Mouse (Mus musculus) myocyte (in vitro differentiated cells): Measurements from ENCODE around the gene Zfp52. TPM values are rescaled to one million over a fixed set of nuclear protein-coding genes. Genes with fewer than 3 reads are reported as not detected.

Source experiments
- H3K27me3 ChIP-seq: one replicate; pipeline ENCODE4 v1.6.1; 2011; ENCODE audit not compliant: control insufficient read depth, insufficient read depth, insufficient read length
- H3K36me3 ChIP-seq: one replicate; pipeline ENCODE4 v1.6.1; 2011; ENCODE audit not compliant: control insufficient read depth, insufficient read depth
- H3K4me2 ChIP-seq: one replicate; pipeline ENCODE4 v1.6.1; 2011; ENCODE audit warnings: low read depth, control low read depth
- H3K4me3 ChIP-seq: one replicate; pipeline ENCODE4 v1.5.1; 2011; ENCODE audit warnings: mild to moderate bottlenecking, control low read depth, moderate library complexity
- H3K79me2 ChIP-seq: one replicate; pipeline ENCODE4 v1.6.1; 2011; ENCODE audit not compliant: control insufficient read depth, insufficient read depth
- H3ac ChIP-seq: one replicate; pipeline ENCODE4 v1.6.1; 2011; ENCODE audit not compliant: control insufficient read depth, insufficient read length
- CEBPB ChIP-seq: IDR thresholded peaks from 2 replicates; pipeline ENCODE4 v1.6.1; 2011; ENCODE audit warnings: mild to moderate bottlenecking, moderate library complexity; ENCODE audit not compliant: poor library complexity, insufficient read depth, severe bottlenecking
- E2F4 ChIP-seq: IDR thresholded peaks from one replicate; pipeline ENCODE4 v1.6.1; 2011; ENCODE audit warnings: mild to moderate bottlenecking, control low read depth, moderate library complexity; ENCODE audit not compliant: insufficient read depth
- MAX ChIP-seq: IDR thresholded peaks from one replicate; pipeline ENCODE4 v1.6.1; 2011; ENCODE audit warnings: low read depth, mild to moderate bottlenecking, control low read depth
- MYOD1 ChIP-seq, 3 experiments: IDR thresholded peaks; one replicate each; pipeline ENCODE4 v1.6.1; 2011; ENCODE audit warnings: control low read depth in 2 of 3, low read depth in 2 of 3, mild to moderate bottlenecking in 2 of 3, moderate library complexity in 1 of 3; ENCODE audit not compliant: insufficient read length in 2 of 3, control insufficient read depth in 1 of 3
- MYOG ChIP-seq, 3 experiments: IDR thresholded peaks; one replicate each; pipeline ENCODE4 v1.6.1; 2011; ENCODE audit warnings: control low read depth in 2 of 3, low read depth in 2 of 3, mild to moderate bottlenecking in 2 of 3; ENCODE audit not compliant: insufficient read length in 2 of 3, control insufficient read depth in 1 of 3, insufficient read depth in 1 of 3
- POLR2A ChIP-seq: IDR thresholded peaks from one replicate; pipeline ENCODE4 v1.6.1; 2011; ENCODE audit warnings: low read depth, mild to moderate bottlenecking, control low read depth, moderate library complexity; ENCODE audit not compliant: insufficient read length
- POLR2AphosphoS2 ChIP-seq: IDR thresholded peaks from one replicate; pipeline ENCODE4 v1.6.1; 2011; ENCODE audit warnings: low read depth, control low read depth; ENCODE audit not compliant: insufficient read length
- REST ChIP-seq: IDR thresholded peaks from one replicate; pipeline ENCODE4 v1.6.1; 2011; ENCODE audit warnings: mild to moderate bottlenecking, control low read depth, moderate library complexity; ENCODE audit not compliant: insufficient read depth, insufficient read length
- SRF ChIP-seq: IDR thresholded peaks from one replicate; pipeline ENCODE4 v1.6.1; 2011; ENCODE audit warnings: low read depth; ENCODE audit not compliant: control insufficient read depth, insufficient read length
- TCF12 ChIP-seq: IDR thresholded peaks from one replicate; pipeline ENCODE4 v1.6.1; 2011; ENCODE audit warnings: mild to moderate bottlenecking, control low read depth; ENCODE audit not compliant: poor library complexity, insufficient read depth, severe bottlenecking
- TCF3 ChIP-seq: IDR thresholded peaks from one replicate; pipeline ENCODE4 v1.6.1; 2011; ENCODE audit warnings: low read depth, control low read depth; ENCODE audit not compliant: insufficient read length
- USF1 ChIP-seq: IDR thresholded peaks from one replicate; pipeline ENCODE4 v1.6.1; 2011; ENCODE audit warnings: low read depth, mild to moderate bottlenecking, control low read depth, moderate library complexity
- polyA plus RNA-seq: library from polyadenylated mRNA; unstranded; fragments of >200 nt; fragmentation: generic; extraction: Trizol; gene quantifications from one replicate; pipeline ENCODE4 v1.2.1, GENCODE M21; 2012; ENCODE audit warnings: missing spikeins

The Zfp52 gene
- polyA plus RNA-seq, 1 experiment, result 1.9 TPM

DNA sequence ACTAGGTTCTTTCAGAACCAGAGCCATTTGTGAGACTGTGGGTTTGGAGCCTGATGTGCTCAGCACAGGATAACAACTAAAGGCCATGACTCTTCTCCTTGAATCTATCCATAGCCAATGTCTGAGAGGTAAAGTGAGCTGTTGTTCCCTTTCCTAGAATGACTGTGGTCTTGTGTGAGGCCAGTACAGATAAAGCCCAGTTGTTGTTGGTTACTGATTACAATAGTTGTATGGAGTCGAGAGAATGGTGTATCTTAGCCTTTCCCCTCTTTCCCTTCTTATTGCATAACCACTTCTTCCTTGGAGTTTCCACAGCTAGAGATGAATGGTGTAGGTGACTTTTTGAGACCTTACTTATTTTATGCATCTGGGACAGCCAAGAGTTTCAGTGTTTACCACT lies 43.7 kb downstream of the Zfp52 start:
- H3ac ChIP-seq, result no peak overlapping the region
- no peaks in the 10 kb centered on the region for H3K79me2 ChIP-seq
- H3K4me3 ChIP-seq, result no peak overlapping the region
- no peaks in the 10 kb centered on the region for H3K27me3 ChIP-seq
- H3K36me3 ChIP-seq, result peaks cover 33% of the 10 kb centered on the region
- TF ChIP-seq REST (no peak), MAX (no peak), POLR2A (no peak), USF1 (no peak), MYOG (IDR thresholded peaks at IDR 0.05; ENCODE audit: control insufficient read depth in 1 of 3, insufficient read depth in 1 of 3, insufficient read length in 2 of 3, low read depth in 2 of 3) (no peak), CEBPB (no peak), TCF3 (no peak), SRF (no peak), MYOD1 (IDR thresholded peaks at IDR 0.05; ENCODE audit: control insufficient read depth in 1 of 3, insufficient read length in 2 of 3, low read depth in 2 of 3) (no peak), TCF12 (no peak), POLR2AphosphoS2 (no peak), E2F4 (no peak)
- no peak overlapping the region for H3K4me2 ChIP-seq

DNA sequence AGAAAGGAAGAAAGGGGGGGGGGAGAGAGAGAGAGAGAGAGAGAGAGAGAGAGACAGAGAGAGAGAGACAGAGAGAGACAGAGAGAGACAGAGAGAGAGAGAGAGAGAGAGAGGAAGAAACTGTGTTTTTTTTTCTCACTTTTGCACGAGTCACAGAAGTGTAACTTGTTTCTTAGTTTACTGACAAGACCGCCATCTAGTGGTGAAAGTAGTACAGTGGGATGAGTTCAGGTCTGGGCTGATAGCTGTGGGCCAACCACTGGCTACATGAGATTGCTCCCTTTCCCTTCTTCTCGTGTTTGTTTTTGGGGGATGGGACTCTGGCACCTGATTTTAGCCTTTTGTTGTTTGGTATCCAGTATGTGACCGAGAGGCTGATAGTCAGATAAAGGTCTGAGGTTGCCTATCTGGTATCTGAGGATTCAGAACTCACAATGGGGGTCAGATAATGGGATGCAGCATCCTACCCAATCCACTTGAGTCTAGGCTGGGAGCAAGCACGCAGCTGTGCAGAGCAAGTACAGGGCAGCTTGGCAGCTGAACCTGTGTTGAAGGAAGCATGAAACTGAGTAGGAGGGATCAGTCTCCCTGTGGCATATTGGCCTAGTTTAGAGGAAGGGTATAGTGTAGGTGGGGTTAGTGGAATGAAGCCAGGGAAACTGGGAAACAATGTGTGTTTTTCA lies 44.3 kb downstream of the Zfp52 start:
- no peak for TF ChIP-seq POLR2A
- TF ChIP-seq USF1, result no peak
- TF ChIP-seq MAX, result no peak
- no peak for TF ChIP-seq REST
- no peak for TF ChIP-seq SRF
- no peak for TF ChIP-seq CEBPB
- TF ChIP-seq MYOG (IDR thresholded peaks at IDR 0.05; ENCODE audit: control insufficient read depth in 1 of 3, insufficient read depth in 1 of 3, insufficient read length in 2 of 3, low read depth in 2 of 3), result no peak
- no peak for TF ChIP-seq E2F4
- no peak for TF ChIP-seq POLR2AphosphoS2
- TF ChIP-seq MYOD1 (IDR thresholded peaks at IDR 0.05; ENCODE audit: control insufficient read depth in 1 of 3, insufficient read length in 2 of 3, low read depth in 2 of 3), result no peak
- no peak for TF ChIP-seq TCF3
- no peak for TF ChIP-seq TCF12

DNA sequence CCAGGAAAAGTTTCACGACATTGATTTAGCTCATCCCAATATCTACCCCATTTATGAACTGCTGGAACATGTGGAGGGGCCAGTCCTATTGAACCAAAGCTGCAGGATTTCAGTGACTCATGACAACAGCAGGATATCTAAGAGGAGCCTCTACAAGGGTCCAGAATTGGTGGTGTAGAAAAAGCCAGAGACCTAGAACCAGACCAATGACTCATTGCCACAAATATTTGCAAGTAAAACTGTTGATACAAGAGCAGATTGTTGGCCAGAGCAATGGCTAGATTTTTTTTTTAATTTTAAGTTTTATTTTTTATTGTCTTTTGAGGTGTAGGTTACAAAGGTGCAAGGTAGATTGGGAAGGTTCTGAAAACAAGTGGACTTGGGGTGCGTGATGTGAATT lies 50.2 kb downstream of the Zfp52 start:
- no peaks in the 10 kb centered on the region for H3K27me3 ChIP-seq
- TF ChIP-seq E2F4, result no peak
- TF ChIP-seq REST, result no peak
- TF ChIP-seq CEBPB, result no peak
- no peak for TF ChIP-seq SRF
- TF ChIP-seq MYOD1 (IDR thresholded peaks at IDR 0.05; ENCODE audit: control insufficient read depth in 1 of 3, insufficient read length in 2 of 3, low read depth in 2 of 3), result no peak
- no peak for TF ChIP-seq POLR2A
- no peak overlapping the region for H3K4me3 ChIP-seq
- no peak overlapping the region for H3ac ChIP-seq
- peaks cover 58% of the 10 kb centered on the region for H3K36me3 ChIP-seq
- H3K4me2 ChIP-seq, result no peak overlapping the region
- no peaks in the 10 kb centered on the region for H3K79me2 ChIP-seq

More for the DNA sequence above, 44.3 kb downstream of the Zfp52 start:
- no peaks in the 10 kb centered on the region for H3K27me3 ChIP-seq
- no peak overlapping the region for H3K4me3 ChIP-seq
- H3K79me2 ChIP-seq, result no peaks in the 10 kb centered on the region
- no peak overlapping the region for H3K4me2 ChIP-seq
- H3K36me3 ChIP-seq, result peaks cover 36% of the 10 kb centered on the region
- H3ac ChIP-seq, result no peak overlapping the region

Other genes starting within 250 kb of the Zfp52 start
- not detected for gene Vmn1r237, start 223.7 kb upstream of the Zfp52 start, polyA plus RNA-seq
- gene Zfp677, start 151.8 kb upstream of the Zfp52 start, polyA plus RNA-seq, result 0.10 TPM
- 0.59 TPM for gene Zfp54, start 112.3 kb upstream of the Zfp52 start, polyA plus RNA-seq
- gene Zfp51, start 85.2 kb upstream of the Zfp52 start, polyA plus RNA-seq, result 1.5 TPM
- gene Zfp53, start 46.5 kb upstream of the Zfp52 start, polyA plus RNA-seq, result 1.5 TPM
- 2.0 TPM for gene Zfp948, start 31.5 kb downstream of the Zfp52 start, polyA plus RNA-seq
- 0.44 TPM for gene Zfp983, start 115.1 kb downstream of the Zfp52 start, polyA plus RNA-seq
- not detected for gene Gm10226, start 156.3 kb downstream of the Zfp52 start, polyA plus RNA-seq
- gene Zfp760, start 172.2 kb downstream of the Zfp52 start, polyA plus RNA-seq, result 0.76 TPM
- gene Zfp229, start 195.3 kb downstream of the Zfp52 start, polyA plus RNA-seq, result 0.54 TPM